17 mouse cellular contexts compared by ENCODE assay signal in genomic region chr4:152204663-152205062, GRCm38 (mm10). TPM values are rescaled to one million over a fixed set of nuclear protein-coding genes. Genes with fewer than 3 reads are reported as not detected.
DNase-seq lines count a peak whose midpoint lies in the region; ATAC-seq and TF ChIP-seq lines count a peak whose summit lies in the region.
"Had no signal": no experiment of that assay in that cellular context is flagged by ENCODE, and none has a peak within 500 bp of the region (broad histone marks: within the 10 kb centered on the region; RNA-seq: fewer than 3 reads in every experiment).

No protein-coding gene starts in this region.

- no peak overlapping the region for H3K4me2 ChIP-seq in intestine, postnatal 0 days (replicated peaks; ENCODE audit: low read depth)
- no peak overlapping the region for H3K4me2 ChIP-seq in intestine, embryonic 16.5 days (ENCODE audit: low read depth, low read length)
- no peak overlapping the region for H3K4me2 ChIP-seq in liver, embryonic 15.5 days
- H3K4me2 ChIP-seq: forebrain, embryonic 15.5 days; hindbrain, embryonic 15.5 days; midbrain, embryonic 12.5 days had no signal

- DNase-seq in R1 (ENCODE audit: low read depth, low spot score): peak; percentile 60
- peak; percentile 84 to 85 for DNase-seq in heart, postnatal 10 days
- DNase-seq in left cerebral cortex, adult 18-20 months (ENCODE audit: low spot score in 2 of 2): no peak
- no peak for DNase-seq in adrenal gland, postnatal 25 days
- DNase-seq in frontal cortex, adult 2 months (ENCODE audit: extremely low spot score in 1 of 2, low spot score in 1 of 2): no peak
- DNase-seq: adrenal gland, postnatal 10 days; kidney, postnatal 10 days had no signal

- no peaks in the 10 kb centered on the region for H3K27me3 ChIP-seq in intestine, postnatal 0 days (replicated peaks; ENCODE audit: control insufficient read depth, insufficient read depth, low read length)
- no peaks in the 10 kb centered on the region for H3K27me3 ChIP-seq in intestine, embryonic 16.5 days (replicated peaks; ENCODE audit: control insufficient read depth, insufficient read depth, low read length)
- H3K27me3 ChIP-seq in liver, embryonic 15.5 days: no peaks in the 10 kb centered on the region; the same call in 1 of the 2 replicates
- H3K27me3 ChIP-seq: forebrain, embryonic 15.5 days; hindbrain, embryonic 15.5 days; midbrain, embryonic 12.5 days; Patski had no signal

- 84% methylated on average over 6 of the region's 6 CpGs for WGBS in intestine, postnatal 0 days
- WGBS in intestine, embryonic 16.5 days: 86% methylated on average over 6 of the region's 6 CpGs
- WGBS in liver, embryonic 15.5 days (ENCODE audit: insufficient replicate concordance): 47% methylated on average over 6 of the region's 6 CpGs

- no peak overlapping the region for H3K9ac ChIP-seq in intestine, postnatal 0 days (ENCODE audit: low read depth, low read length)
- no peak overlapping the region for H3K9ac ChIP-seq in intestine, embryonic 16.5 days (ENCODE audit: low read depth, low read length)
- no peak overlapping the region for H3K9ac ChIP-seq in liver, embryonic 15.5 days
- H3K9ac ChIP-seq: forebrain, embryonic 15.5 days; hindbrain, embryonic 15.5 days; midbrain, embryonic 12.5 days had no signal

- no peak for ATAC-seq in intestine, postnatal 0 days
- ATAC-seq in intestine, embryonic 16.5 days: no peak
- ATAC-seq in liver, embryonic 15.5 days (ENCODE audit: insufficient read depth): 0 out of 2 replicates have a peak, but pooled peaks have one; percentile 37
- ATAC-seq: CD4-positive, CD25-positive, alpha-beta regulatory T cell, adult 4 months; forebrain, embryonic 15.5 days; Patski had no signal

- H3K4me1 ChIP-seq in intestine, postnatal 0 days (replicated peaks; ENCODE audit: control insufficient read depth, insufficient read depth, low read length): no peaks in the 10 kb centered on the region
- H3K4me1 ChIP-seq in intestine, embryonic 16.5 days (ENCODE audit: control insufficient read depth, insufficient read depth, low read length): peaks cover 25% of the 10 kb centered on the region
- H3K4me1 ChIP-seq in liver, embryonic 15.5 days (replicated peaks): peaks cover 45% of the 10 kb centered on the region

- H3K4me3 ChIP-seq in intestine, postnatal 0 days (ENCODE audit: low read depth, low read length): no peak overlapping the region
- no peak overlapping the region for H3K4me3 ChIP-seq in intestine, embryonic 16.5 days (ENCODE audit: low read length)
- H3K4me3 ChIP-seq in liver, embryonic 15.5 days (replicated peaks): no peak overlapping the region
- H3K4me3 ChIP-seq: forebrain, embryonic 15.5 days; hindbrain, embryonic 15.5 days; midbrain, embryonic 12.5 days had no signal

- no peaks in the 10 kb centered on the region for H3K9me3 ChIP-seq in intestine, postnatal 0 days (ENCODE audit: control insufficient read depth)
- H3K9me3 ChIP-seq in intestine, embryonic 16.5 days (ENCODE audit: control insufficient read depth, low read length): no peaks in the 10 kb centered on the region
- H3K9me3 ChIP-seq in liver, embryonic 15.5 days (replicated peaks): no peaks in the 10 kb centered on the region
- H3K9me3 ChIP-seq: forebrain, embryonic 15.5 days; hindbrain, embryonic 15.5 days; midbrain, embryonic 12.5 days had no signal

- intact Hi-C loops in heart, postnatal 10 days (cut with DNase I): no loop called here

- peak; percentile 43 for TF ChIP-seq CTCF in intestine, postnatal 0 days (IDR thresholded peaks at IDR 0.05; ENCODE audit: low read depth)

- no peak overlapping the region for H3K27ac ChIP-seq in intestine, postnatal 0 days (ENCODE audit: low read depth, low read length)
- no peak overlapping the region for H3K27ac ChIP-seq in intestine, embryonic 16.5 days (ENCODE audit: low read length)
- H3K27ac ChIP-seq in liver, embryonic 15.5 days (replicated peaks): no peak overlapping the region
- H3K27ac ChIP-seq: forebrain, embryonic 15.5 days; hindbrain, embryonic 15.5 days; midbrain, embryonic 12.5 days had no signal

- H3K36me3 ChIP-seq in intestine, postnatal 0 days (ENCODE audit: control insufficient read depth, insufficient read depth): no peaks in the 10 kb centered on the region
- H3K36me3 ChIP-seq in intestine, embryonic 16.5 days (ENCODE audit: control insufficient read depth, insufficient read depth, low read length): no peaks in the 10 kb centered on the region
- H3K36me3 ChIP-seq in liver, embryonic 15.5 days (replicated peaks): no peaks in the 10 kb centered on the region
- H3K36me3 ChIP-seq: forebrain, embryonic 15.5 days; midbrain, embryonic 12.5 days had no signal

RNA-seq across cellular contexts. Expression of gene Acot7, which starts 26.7 kb away (rescaled TPM):
- 24.1 and 28.7 TPM in 2 replicates for polyA plus RNA-seq in intestine, postnatal 0 days (2015; fragmentation: Nextera tagmentation; extraction: Ambion mirVana)
- 49.4 and 52.5 TPM in 2 replicates for polyA plus RNA-seq in intestine, embryonic 16.5 days (2015; fragmentation: Nextera tagmentation; extraction: Ambion mirVana)
- total RNA-seq in heart, postnatal 10 days (2021): 10 to 100 TPM; 48.3 to 53.2 TPM
- 14.0 and 14.2 TPM in 2 replicates for polyA plus RNA-seq in liver, embryonic 15.5 days (2015; fragmentation: Nextera tagmentation; extraction: Ambion mirVana)
- total RNA-seq in left cerebral cortex, adult 18-20 months (2021): 100 to 1,000 TPM; 328 to 345 TPM
- total RNA-seq in adrenal gland, postnatal 25 days (2021): 34.6 and 39.9 TPM in 2 replicates
- 304 and 344 TPM in 2 replicates for polyA plus RNA-seq in frontal cortex, adult 2 months (2012; rRNA removed)

RNA-seq across cellular contexts. Expression of gene Hes2, which starts 46.0 kb away (rescaled TPM):
- polyA plus RNA-seq in intestine, postnatal 0 days (2015; fragmentation: Nextera tagmentation; extraction: Ambion mirVana): 8.6 and 11.2 TPM in 2 replicates
- 0.68 and 0.98 TPM in 2 replicates for polyA plus RNA-seq in intestine, embryonic 16.5 days (2015; fragmentation: Nextera tagmentation; extraction: Ambion mirVana)
- not detected for total RNA-seq in heart, postnatal 10 days (2021)
- polyA plus RNA-seq in liver, embryonic 15.5 days (2015; fragmentation: Nextera tagmentation; extraction: Ambion mirVana): 0.14 TPM in 1 of 2 replicates, not detected in the other
- not detected for total RNA-seq in left cerebral cortex, adult 18-20 months (2021)
- not detected in 2 replicates for total RNA-seq in adrenal gland, postnatal 25 days (2021)
- polyA plus RNA-seq in frontal cortex, adult 2 months (2012; rRNA removed): not detected in 2 replicates
- total RNA-seq: adrenal gland, postnatal 10 days; gastrocnemius, postnatal 4 days had no signal
- polyA plus RNA-seq: CD4-positive, CD25-positive, alpha-beta regulatory T cell, adult 4 months; forebrain, embryonic 15.5 days; hindbrain, embryonic 15.5 days; Patski; spleen, adult 2 months had no signal

RNA-seq across cellular contexts. Expression of gene Espn, which starts 52.5 kb away (rescaled TPM):
- polyA plus RNA-seq in intestine, postnatal 0 days (2015; fragmentation: Nextera tagmentation; extraction: Ambion mirVana): 260 and 264 TPM in 2 replicates
- 31.6 and 39.5 TPM in 2 replicates for polyA plus RNA-seq in intestine, embryonic 16.5 days (2015; fragmentation: Nextera tagmentation; extraction: Ambion mirVana)
- 1 to 10 TPM; 1.3 to 1.4 TPM for total RNA-seq in heart, postnatal 10 days (2021)
- polyA plus RNA-seq in liver, embryonic 15.5 days (2015; fragmentation: Nextera tagmentation; extraction: Ambion mirVana): 1.5 and 2.0 TPM in 2 replicates
- 1 to 10 TPM; 3.0 to 3.4 TPM for total RNA-seq in left cerebral cortex, adult 18-20 months (2021)
- total RNA-seq in adrenal gland, postnatal 25 days (2021): 1.2 TPM in 2 replicates
- 1.1 and 1.3 TPM in 2 replicates for polyA plus RNA-seq in frontal cortex, adult 2 months (2012; rRNA removed)

Comparison
In these comparisons a context has a peak if more than half of its experiments do, and no peak if none do; other contexts are left out.
1. DNase-seq: peak in R1 (single experiment) and heart, postnatal 10 days (2 of 2); none in left cerebral cortex, adult 18-20 months (0 of 2), adrenal gland, postnatal 25 days (single experiment) and frontal cortex, adult 2 months (0 of 2).
2. RNA of gene Espn, which starts 52.5 kb away (polyA plus RNA-seq): 260 to 264 TPM in intestine, postnatal 0 days and 31.6 to 39.5 TPM in intestine, embryonic 16.5 days; 1.5 to 2.0 TPM in liver, embryonic 15.5 days and 1.1 to 1.3 TPM in frontal cortex, adult 2 months; every median in the first group is over 10 times any median in the second.